Mouse (Mus musculus): ENCODE measurements around the gene Aff1. TPM values are rescaled to one million over a fixed set of nuclear protein-coding genes. Genes with fewer than 3 reads are reported as not detected.
A peak's percentile ranks its signal among the peaks of the same experiment; 100 is the strongest.

Gene Aff1
- polyA plus RNA-seq, 1 experiment from 2014 or later: 9.1 TPM

DNA sequence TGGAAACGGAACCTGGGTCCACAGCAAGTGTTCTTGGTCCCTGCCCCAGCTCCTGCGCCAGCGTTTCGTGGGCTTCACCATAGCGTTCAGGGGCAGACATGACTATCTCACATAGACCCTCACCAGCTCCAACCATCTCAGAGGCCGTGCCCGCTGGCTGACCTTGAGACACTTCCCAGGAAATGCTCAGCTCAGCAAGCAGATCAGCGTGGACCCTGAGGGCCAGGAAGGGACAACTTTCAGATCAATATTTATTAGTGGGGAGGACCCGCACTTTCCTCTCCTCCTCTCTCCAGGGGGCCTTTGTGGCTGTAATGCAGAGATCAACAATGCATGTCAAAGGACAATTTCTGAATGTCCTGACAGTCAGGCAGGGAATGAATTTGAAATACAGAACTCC, 27.2 kb upstream of the Aff1 start:
- DNase-seq (ENCODE audit: low spot score): no peak
- Histone ChIP-seq H3K27ac (replicated peaks; ENCODE audit: low read depth, low read length) (no peak overlapping the region), H3K9me3 (ENCODE audit: control insufficient read depth, low read length) (no peaks in the 10 kb centered on the region), H3K36me3 (ENCODE audit: control insufficient read depth, insufficient read depth, low read length) (no peaks in the 10 kb centered on the region), H3K4me2 (ENCODE audit: low read depth, severe bottlenecking) (no peak overlapping the region), H3K4me1 (ENCODE audit: control insufficient read depth, insufficient read depth, low read length) (no peaks in the 10 kb centered on the region), H3K4me3 (ENCODE audit: low read depth, low read length) (no peak overlapping the region), H3K9ac (ENCODE audit: low read length) (no peak overlapping the region), H3K27me3 (ENCODE audit: control insufficient read depth, insufficient read depth, low read length) (no peaks in the 10 kb centered on the region)
- ATAC-seq (ENCODE audit: insufficient number of reproducible peaks, low FRiP score, low TSS enrichment, low read depth): no peak
- 77% methylated on average over 9 of the region's 9 CpGs for WGBS

GRCm38 (mm10) chr5:103665876-103666275, 26.3 kb upstream of the Aff1 start:
- no peak for DNase-seq (ENCODE audit: low spot score)
- 79% methylated on average over 2 of the region's 2 CpGs for WGBS
- Histone ChIP-seq H3K9ac (ENCODE audit: low read length) (no peak overlapping the region), H3K27me3 (ENCODE audit: control insufficient read depth, insufficient read depth, low read length) (no peaks in the 10 kb centered on the region), H3K9me3 (ENCODE audit: control insufficient read depth, low read length) (no peaks in the 10 kb centered on the region), H3K4me2 (ENCODE audit: low read depth, severe bottlenecking) (no peak overlapping the region), H3K36me3 (ENCODE audit: control insufficient read depth, insufficient read depth, low read length) (no peaks in the 10 kb centered on the region), H3K27ac (replicated peaks; ENCODE audit: low read depth, low read length) (no peak overlapping the region), H3K4me3 (ENCODE audit: low read depth, low read length) (no peak overlapping the region), H3K4me1 (ENCODE audit: control insufficient read depth, insufficient read depth, low read length) (no peaks in the 10 kb centered on the region)
- ATAC-seq (ENCODE audit: insufficient number of reproducible peaks, low FRiP score, low TSS enrichment, low read depth): no peak

DNA sequence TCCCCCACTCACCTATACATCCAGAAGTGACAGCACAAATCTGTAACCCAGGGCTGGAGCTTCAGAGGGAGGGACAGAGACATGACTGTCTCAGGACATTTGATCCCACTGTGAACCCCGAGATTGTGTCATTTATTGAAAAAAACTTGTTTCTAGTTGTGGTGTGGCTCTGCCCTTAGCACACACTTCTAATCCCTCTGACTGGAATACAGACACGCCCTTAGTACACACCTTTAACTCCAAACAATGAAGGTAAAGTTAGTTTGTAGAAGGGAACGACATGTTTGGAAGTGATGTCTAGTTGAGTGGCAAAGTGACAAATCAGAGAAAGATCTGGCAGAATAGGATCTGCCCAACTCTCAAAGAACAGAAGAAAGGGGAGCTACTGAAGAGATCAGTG, 20.3 kb upstream of the Aff1 start:
- ATAC-seq (ENCODE audit: insufficient number of reproducible peaks, low FRiP score, low TSS enrichment, low read depth) (no peak), DNase-seq (ENCODE audit: low spot score) (no peak)
- 73% methylated on average over 3 of the region's 3 CpGs for WGBS
- H3K4me3 ChIP-seq (ENCODE audit: low read depth, low read length): no peak overlapping the region
- no peaks in the 10 kb centered on the region for H3K27me3 ChIP-seq (ENCODE audit: control insufficient read depth, insufficient read depth, low read length)
- no peak overlapping the region for H3K27ac ChIP-seq (replicated peaks; ENCODE audit: low read depth, low read length)
- no peak overlapping the region for H3K4me2 ChIP-seq (ENCODE audit: low read depth, severe bottlenecking)
- H3K4me1 ChIP-seq (ENCODE audit: control insufficient read depth, insufficient read depth, low read length): no peaks in the 10 kb centered on the region
- H3K9ac ChIP-seq (ENCODE audit: low read length): no peak overlapping the region
- H3K36me3 ChIP-seq (ENCODE audit: control insufficient read depth, insufficient read depth, low read length): no peaks in the 10 kb centered on the region
- H3K9me3 ChIP-seq (ENCODE audit: control insufficient read depth, low read length): no peaks in the 10 kb centered on the region

GRCm38 (mm10) chr5:103673611-103674010, 18.6 kb upstream of the Aff1 start:
- Histone ChIP-seq H3K9me3 (ENCODE audit: control insufficient read depth, low read length) (no peaks in the 10 kb centered on the region), H3K9ac (ENCODE audit: low read length) (no peak overlapping the region), H3K4me1 (ENCODE audit: control insufficient read depth, insufficient read depth, low read length) (no peaks in the 10 kb centered on the region), H3K4me3 (ENCODE audit: low read depth, low read length) (no peak overlapping the region), H3K27me3 (ENCODE audit: control insufficient read depth, insufficient read depth, low read length) (no peaks in the 10 kb centered on the region), H3K36me3 (ENCODE audit: control insufficient read depth, insufficient read depth, low read length) (no peaks in the 10 kb centered on the region), H3K4me2 (ENCODE audit: low read depth, severe bottlenecking) (no peak overlapping the region), H3K27ac (replicated peaks; ENCODE audit: low read depth, low read length) (no peak overlapping the region)
- 86% methylated on average over 4 of the region's 4 CpGs for WGBS
- DNase-seq (ENCODE audit: low spot score) (no peak), ATAC-seq (ENCODE audit: insufficient number of reproducible peaks, low FRiP score, low TSS enrichment, low read depth) (no peak)

DNA sequence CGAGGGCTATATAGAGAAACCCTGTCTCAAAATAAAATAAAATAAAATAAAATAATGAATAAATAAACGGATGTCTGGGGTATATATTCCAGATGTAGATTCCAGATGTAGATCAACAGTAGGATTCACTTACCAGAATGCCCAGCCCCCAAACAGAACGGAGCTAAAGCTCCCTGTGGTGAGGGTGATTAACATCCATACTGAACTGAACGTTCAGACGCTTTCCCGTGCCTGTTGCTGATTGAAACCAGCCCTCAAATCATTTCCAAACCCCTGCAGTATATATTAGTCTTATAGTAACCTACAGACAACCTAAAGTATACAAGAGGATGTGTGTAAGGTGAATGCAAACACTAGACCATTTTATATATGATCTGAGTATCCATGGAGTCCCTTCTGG, 17.7 kb upstream of the Aff1 start:
- DNase-seq (ENCODE audit: low spot score): peak; percentile 51
- no peak overlapping the region for H3K4me3 ChIP-seq (ENCODE audit: low read depth, low read length)
- no peak overlapping the region for H3K4me2 ChIP-seq (ENCODE audit: low read depth, severe bottlenecking)
- H3K27ac ChIP-seq (replicated peaks; ENCODE audit: low read depth, low read length): no peak overlapping the region
- H3K9ac ChIP-seq (ENCODE audit: low read length): no peak overlapping the region
- WGBS: 24% methylated on average over 6 of the region's 6 CpGs
- no peaks in the 10 kb centered on the region for H3K27me3 ChIP-seq (ENCODE audit: control insufficient read depth, insufficient read depth, low read length)
- no peaks in the 10 kb centered on the region for H3K9me3 ChIP-seq (ENCODE audit: control insufficient read depth, low read length)
- peak; percentile 78; the same call in 1 of the 2 replicates for ATAC-seq (ENCODE audit: insufficient number of reproducible peaks, low FRiP score, low TSS enrichment, low read depth)
- no peaks in the 10 kb centered on the region for H3K4me1 ChIP-seq (ENCODE audit: control insufficient read depth, insufficient read depth, low read length)
- H3K36me3 ChIP-seq (ENCODE audit: control insufficient read depth, insufficient read depth, low read length): no peaks in the 10 kb centered on the region

DNA sequence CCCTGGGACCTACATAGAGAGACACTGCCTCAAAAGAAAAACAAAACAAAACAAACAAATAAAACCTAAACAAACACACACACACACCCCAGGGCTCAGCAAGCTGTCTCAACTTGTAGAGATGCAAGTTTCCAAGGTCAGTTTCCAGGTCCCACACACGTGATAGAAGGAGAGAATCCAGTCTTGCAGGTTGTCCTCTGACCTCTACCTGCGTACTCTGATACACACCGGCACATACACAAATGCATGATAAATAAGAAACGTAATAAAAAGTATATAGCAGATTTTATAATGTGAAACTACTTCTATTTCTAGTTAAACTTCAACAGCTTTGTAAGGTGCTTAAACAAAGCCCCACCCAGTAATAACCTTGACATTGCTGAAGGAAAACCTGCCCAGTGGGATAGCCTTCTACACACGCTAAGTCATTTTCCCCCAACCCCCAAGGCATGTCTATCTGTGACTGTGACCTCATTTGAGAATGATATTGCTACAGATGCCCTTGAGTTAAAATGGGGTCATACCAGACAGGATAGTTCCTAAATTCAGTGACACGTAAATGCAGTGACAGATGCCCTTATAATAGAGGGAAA, 15.8 kb upstream of the Aff1 start:
- Histone ChIP-seq H3K9ac (ENCODE audit: low read length) (no peak overlapping the region), H3K4me3 (ENCODE audit: low read depth, low read length) (no peak overlapping the region), H3K27me3 (ENCODE audit: control insufficient read depth, insufficient read depth, low read length) (no peaks in the 10 kb centered on the region), H3K4me1 (ENCODE audit: control insufficient read depth, insufficient read depth, low read length) (no peaks in the 10 kb centered on the region), H3K36me3 (ENCODE audit: control insufficient read depth, insufficient read depth, low read length) (no peaks in the 10 kb centered on the region), H3K9me3 (ENCODE audit: control insufficient read depth, low read length) (no peaks in the 10 kb centered on the region), H3K27ac (replicated peaks; ENCODE audit: low read depth, low read length) (no peak overlapping the region), H3K4me2 (ENCODE audit: low read depth, severe bottlenecking) (no peak overlapping the region)
- 89% methylated on average over 6 of the region's 6 CpGs for WGBS
- ATAC-seq (ENCODE audit: insufficient number of reproducible peaks, low FRiP score, low TSS enrichment, low read depth) (no peak), DNase-seq (ENCODE audit: low spot score) (no peak)

- Histone ChIP-seq H3K4me3 (ENCODE audit: low read depth, low read length) (no peak overlapping the region), H3K4me1 (ENCODE audit: control insufficient read depth, insufficient read depth, low read length) (no peaks in the 10 kb centered on the region), H3K9ac (ENCODE audit: low read length) (no peak overlapping the region), H3K4me2 (ENCODE audit: low read depth, severe bottlenecking) (no peak overlapping the region), H3K27ac (replicated peaks; ENCODE audit: low read depth, low read length) (no peak overlapping the region), H3K27me3 (ENCODE audit: control insufficient read depth, insufficient read depth, low read length) (no peaks in the 10 kb centered on the region), H3K36me3 (ENCODE audit: control insufficient read depth, insufficient read depth, low read length) (no peaks in the 10 kb centered on the region), H3K9me3 (ENCODE audit: control insufficient read depth, low read length) (no peaks in the 10 kb centered on the region)
- ATAC-seq (ENCODE audit: insufficient number of reproducible peaks, low FRiP score, low TSS enrichment, low read depth) (no peak), DNase-seq (ENCODE audit: low spot score) (no peak)
- 81% methylated on average over 6 of the region's 6 CpGs for WGBS
Measured at GRCm38 (mm10) chr5:103677894-103678293, 14.3 kb upstream of the Aff1 start.

- DNase-seq (ENCODE audit: low spot score) (no peak), ATAC-seq (ENCODE audit: insufficient number of reproducible peaks, low FRiP score, low TSS enrichment, low read depth) (no peak)
- no peaks in the 10 kb centered on the region for H3K9me3 ChIP-seq (ENCODE audit: control insufficient read depth, low read length)
- no peak overlapping the region for H3K4me2 ChIP-seq (ENCODE audit: low read depth, severe bottlenecking)
- no peaks in the 10 kb centered on the region for H3K36me3 ChIP-seq (ENCODE audit: control insufficient read depth, insufficient read depth, low read length)
- no peak overlapping the region for H3K4me3 ChIP-seq (ENCODE audit: low read depth, low read length)
- WGBS: 90% methylated on average over 5 of the region's 5 CpGs
- no peak overlapping the region for H3K9ac ChIP-seq (ENCODE audit: low read length)
- no peak overlapping the region for H3K27ac ChIP-seq (replicated peaks; ENCODE audit: low read depth, low read length)
- no peaks in the 10 kb centered on the region for H3K4me1 ChIP-seq (ENCODE audit: control insufficient read depth, insufficient read depth, low read length)
- no peaks in the 10 kb centered on the region for H3K27me3 ChIP-seq (ENCODE audit: control insufficient read depth, insufficient read depth, low read length)
Measured at GRCm38 (mm10) chr5:103678974-103679373, 13.2 kb upstream of the Aff1 start.

GRCm38 (mm10) chr5:103680381-103680780, 11.8 kb upstream of the Aff1 start:
- no peak overlapping the region for H3K4me2 ChIP-seq (ENCODE audit: low read depth, severe bottlenecking)
- ATAC-seq (ENCODE audit: insufficient number of reproducible peaks, low FRiP score, low TSS enrichment, low read depth) (no peak), DNase-seq (ENCODE audit: low spot score) (peak; percentile 84)
- no peaks in the 10 kb centered on the region for H3K27me3 ChIP-seq (ENCODE audit: control insufficient read depth, insufficient read depth, low read length)
- no peak overlapping the region for H3K9ac ChIP-seq (ENCODE audit: low read length)
- no peaks in the 10 kb centered on the region for H3K36me3 ChIP-seq (ENCODE audit: control insufficient read depth, insufficient read depth, low read length)
- no peaks in the 10 kb centered on the region for H3K4me1 ChIP-seq (ENCODE audit: control insufficient read depth, insufficient read depth, low read length)
- H3K9me3 ChIP-seq (ENCODE audit: control insufficient read depth, low read length): no peaks in the 10 kb centered on the region
- no peak overlapping the region for H3K27ac ChIP-seq (replicated peaks; ENCODE audit: low read depth, low read length)
- no peak overlapping the region for H3K4me3 ChIP-seq (ENCODE audit: low read depth, low read length)
- WGBS: 38% methylated on average over 4 of the region's 4 CpGs
